Mouse (Mus musculus) ES-Bruce4 (cell line): ENCODE measurements around the gene B230217C12Rik. TPM values are rescaled to one million over a fixed set of nuclear protein-coding genes. Genes with fewer than 3 reads are reported as not detected.

Experiments
- H3K27ac ChIP-seq: 2 replicates; pipeline ENCODE4 v1.5.1; 2012; ENCODE audit warnings: low read length, inconsistent platforms; ENCODE audit not compliant: insufficient read depth
- H3K27me3 ChIP-seq: 2 replicates; pipeline ENCODE4 v1.6.1; 2012; ENCODE audit warnings: mild to moderate bottlenecking, low read length, inconsistent platforms; ENCODE audit not compliant: control insufficient read depth, poor library complexity, insufficient read depth, severe bottlenecking
- H3K36me3 ChIP-seq: 2 replicates; pipeline ENCODE4 v1.6.1; 2012; ENCODE audit warnings: inconsistent platforms, mild to moderate bottlenecking, low read length, moderate library complexity; ENCODE audit not compliant: control insufficient read depth, poor library complexity, insufficient read depth, severe bottlenecking
- H3K4me1 ChIP-seq: one replicate; pipeline ENCODE4 v1.8.1; 2011; ENCODE audit warnings: low read length; ENCODE audit not compliant: control insufficient read depth, insufficient read depth
- H3K4me3 ChIP-seq: 2 replicates; pipeline ENCODE4 v1.5.1; 2011; ENCODE audit warnings: low read depth, mild to moderate bottlenecking, low read length
- H3K9ac ChIP-seq: 2 replicates; pipeline ENCODE4 v1.6.1; 2012; ENCODE audit warnings: low read depth, mild to moderate bottlenecking, inconsistent platforms; ENCODE audit not compliant: poor library complexity, severe bottlenecking
- H3K9me3 ChIP-seq: replicated peaks from 2 replicates; pipeline ENCODE4 v1.6.1; 2012; ENCODE audit warnings: mild to moderate bottlenecking, low read length, inconsistent platforms; ENCODE audit not compliant: control insufficient read depth, poor library complexity, insufficient read depth, severe bottlenecking
- CTCF ChIP-seq: IDR thresholded peaks from one replicate; pipeline ENCODE4 v1.8.1; 2011; ENCODE audit warnings: low read depth, low read length
- EP300 ChIP-seq: IDR thresholded peaks from 2 replicates; pipeline ENCODE4 v1.6.1; 2011; ENCODE audit warnings: low read depth, low read length; ENCODE audit not compliant: insufficient read depth
- POLR2A ChIP-seq: IDR thresholded peaks from one replicate; pipeline ENCODE4 v1.8.1; 2011; ENCODE audit warnings: low read length; ENCODE audit not compliant: insufficient read depth
- polyA plus RNA-seq: library from polyadenylated mRNA; stranded (reverse); fragments of >200 nt; gene quantifications from 2 replicates; pipeline ENCODE4 v1.2.4, GENCODE M21; 2011; ENCODE audit warnings: low read depth; ENCODE audit not compliant: missing spikeins, insufficient read depth, insufficient read length

B230217C12Rik gene
- polyA plus RNA-seq, 1 experiment: 2.8 TPM

GRCm38 (mm10) chr11:97885296-97885915 lies 44.8 kb downstream of the B230217C12Rik start:
- H3K4me1 ChIP-seq: no peaks in the 10 kb centered on the region
- peak overlapping the region; percentile 91 for H3K9ac ChIP-seq
- peak overlapping the region; percentile 85 for H3K27ac ChIP-seq
- H3K36me3 ChIP-seq: no peaks in the 10 kb centered on the region
- no peaks in the 10 kb centered on the region for H3K9me3 ChIP-seq
- H3K27me3 ChIP-seq: no peaks in the 10 kb centered on the region
- TF ChIP-seq POLR2A: no peak
- TF ChIP-seq CTCF: no peak
- TF ChIP-seq EP300: no peak
- H3K4me3 ChIP-seq: peak overlapping the region; percentile 91

DNA sequence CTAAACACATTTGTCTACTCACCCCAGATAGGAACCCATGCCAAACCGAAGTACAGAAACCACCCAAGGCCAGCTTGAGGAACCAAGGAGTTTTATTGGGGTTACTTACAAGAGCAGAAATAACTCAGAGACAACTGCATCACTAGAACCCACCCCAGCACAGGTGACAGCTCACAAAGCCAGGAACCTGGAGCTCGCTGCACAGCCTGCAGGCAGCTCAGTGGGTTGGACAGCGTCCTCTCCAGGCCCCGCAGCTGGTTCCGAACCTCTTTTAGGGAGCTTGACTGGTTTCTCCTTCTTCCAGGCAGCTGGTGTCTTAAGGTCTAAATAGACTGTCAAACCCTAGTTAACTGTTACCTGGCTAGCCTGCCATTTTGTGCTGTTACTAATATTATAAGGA lies 51.2 kb downstream of the B230217C12Rik start:
- H3K9me3 ChIP-seq: peaks cover 4% of the 10 kb centered on the region; the same call in 1 of the 2 replicates
- no peaks in the 10 kb centered on the region for H3K4me1 ChIP-seq
- H3K27me3 ChIP-seq: no peaks in the 10 kb centered on the region
- no peak overlapping the region for H3K4me3 ChIP-seq
- TF ChIP-seq CTCF: no peak
- TF ChIP-seq EP300: no peak
- no peak for TF ChIP-seq POLR2A
- no peak overlapping the region for H3K9ac ChIP-seq
- H3K36me3 ChIP-seq: no peaks in the 10 kb centered on the region
- H3K27ac ChIP-seq: no peak overlapping the region

Other genes with a start within 250 kb of the B230217C12Rik start
- 39.3 and 44.1 TPM in 2 replicates for gene Epop, start 211.1 kb upstream of the B230217C12Rik start, polyA plus RNA-seq
- gene Mllt6, start 177.4 kb upstream of the B230217C12Rik start, polyA plus RNA-seq: 23.7 and 25.2 TPM in 2 replicates
- gene Cisd3, start 155.0 kb upstream of the B230217C12Rik start, polyA plus RNA-seq: 62.3 and 77.2 TPM in 2 replicates
- 74.6 and 84.0 TPM in 2 replicates for gene Pcgf2, start 140.3 kb upstream of the B230217C12Rik start, polyA plus RNA-seq
- 296 and 332 TPM in 2 replicates for gene Psmb3, start 137.4 kb upstream of the B230217C12Rik start, polyA plus RNA-seq
- gene Pip4k2b, start 96.1 kb upstream of the B230217C12Rik start, polyA plus RNA-seq: 35.0 and 36.6 TPM in 2 replicates
- gene Cwc25, start 74.2 kb upstream of the B230217C12Rik start, polyA plus RNA-seq: 14.5 and 16.9 TPM in 2 replicates
- 0.99 TPM in 1 of 2 replicates, not detected in the other for gene 1700001P01Rik, start 64.9 kb upstream of the B230217C12Rik start, polyA plus RNA-seq
- gene Rpl23, start 58.3 kb upstream of the B230217C12Rik start, polyA plus RNA-seq: 777 and 842 TPM in 2 replicates
- 228 and 231 TPM in 2 replicates for gene Lasp1, start 41.8 kb upstream of the B230217C12Rik start, polyA plus RNA-seq
- gene Fbxo47, start 43.4 kb downstream of the B230217C12Rik start, polyA plus RNA-seq: 2.5 and 2.8 TPM in 2 replicates
- 3.0 and 3.3 TPM in 2 replicates for gene Plxdc1, start 145.7 kb downstream of the B230217C12Rik start, polyA plus RNA-seq
- gene Arl5c, start 155.4 kb downstream of the B230217C12Rik start, polyA plus RNA-seq: 2.8 and 3.6 TPM in 2 replicates
- 5.2 and 6.3 TPM in 2 replicates for gene Cacnb1, start 182.3 kb downstream of the B230217C12Rik start, polyA plus RNA-seq
- gene Rpl19, start 185.9 kb downstream of the B230217C12Rik start, polyA plus RNA-seq: 2,020 and 2,244 TPM in 2 replicates
- 5.6 and 9.6 TPM in 2 replicates for gene Stac2, start 212.7 kb downstream of the B230217C12Rik start, polyA plus RNA-seq